Mouse (Mus musculus) hindbrain, embryonic 16.5 days (tissue): ENCODE measurements at regions not wholly inside any gene's neighbourhood (a gene's known extent, or its start where the extent isn't known, plus 50 kb on each side); places are given as distances from the start of the nearest gene placed in this dataset.
A peak's percentile ranks its signal among the peaks of the same experiment; 100 is the strongest.

Experiments
- ATAC-seq: fragments of 200-750 bp; cut with Nextera tagmentation; 2 replicates; pipeline ENCODE4 v1.8.0; 2017; ENCODE audit warnings: moderate TSS enrichment, moderate library complexity
- H3K27ac ChIP-seq: fragments of 300-500 bp; sonication (generic); 2 replicates; pipeline ENCODE4 v1.5.1; 2014; ENCODE audit warnings: low read depth, mild to moderate bottlenecking, control low read depth, low read length, moderate library complexity
- H3K27me3 ChIP-seq: fragments of 300-500 bp; sonication (generic); replicated peaks from 2 replicates; pipeline ENCODE4 v1.6.1; 2014; ENCODE audit warnings: low read length; ENCODE audit not compliant: control insufficient read depth, insufficient read depth
- H3K36me3 ChIP-seq: fragments of 300-500 bp; sonication (generic); 2 replicates; pipeline ENCODE4 v1.6.1; 2014; ENCODE audit warnings: mild to moderate bottlenecking, low read length, moderate library complexity, mixed read lengths; ENCODE audit not compliant: control insufficient read depth, insufficient read depth
- H3K4me1 ChIP-seq: fragments of 300-500 bp; sonication (generic); 2 replicates; pipeline ENCODE4 v1.6.1; 2014; ENCODE audit warnings: low read depth, low read length; ENCODE audit not compliant: control insufficient read depth, insufficient read depth
- H3K4me2 ChIP-seq: fragments of 300-500 bp; sonication (generic); 2 replicates; pipeline ENCODE4 v1.6.1; 2014; ENCODE audit warnings: mild to moderate bottlenecking, low read length, control low read depth, moderate library complexity
- H3K4me3 ChIP-seq: fragments of 300-500 bp; sonication (generic); 2 replicates; pipeline ENCODE4 v1.5.1; 2014; ENCODE audit warnings: mild to moderate bottlenecking, low read length, control low read depth, moderate library complexity
- H3K9ac ChIP-seq: fragments of 300-500 bp; sonication (generic); 2 replicates; pipeline ENCODE4 v1.6.1; 2014; ENCODE audit warnings: low read depth, mild to moderate bottlenecking, control low read depth, low read length, moderate library complexity
- H3K9me3 ChIP-seq: fragments of 300-500 bp; sonication (generic); 2 replicates; pipeline ENCODE4 v1.6.1; 2014; ENCODE audit warnings: mild to moderate bottlenecking, low read length, moderate library complexity; ENCODE audit not compliant: control insufficient read depth
- WGBS: fragments of 180-500 bp; shearing (Covaris S2); extraction: QIAGEN DNeasy Blood & Tissue Kit; methylation state at CpG from one replicate; pipeline ENCODE4 v1.1.7; 2014; 5-methylcytosine and 5-hydroxymethylcytosine counted together

GRCm38 (mm10) chr11:114444211-114444610, 224.1 kb upstream of the Rpl38 start:
- WGBS, result 37% methylated on average over 8 of the region's 8 CpGs
- no peaks in the 10 kb centered on the region for H3K9me3 ChIP-seq
- H3K27me3 ChIP-seq, result no peaks in the 10 kb centered on the region
- no peak overlapping the region for H3K9ac ChIP-seq
- no peaks in the 10 kb centered on the region for H3K36me3 ChIP-seq
- no peak for ATAC-seq
- no peak overlapping the region for H3K4me2 ChIP-seq
- H3K4me1 ChIP-seq, result peaks cover 32% of the 10 kb centered on the region
- no peak overlapping the region for H3K4me3 ChIP-seq
- no peak overlapping the region for H3K27ac ChIP-seq

- Histone ChIP-seq H3K27me3 (no peaks in the 10 kb centered on the region), H3K36me3 (no peaks in the 10 kb centered on the region), H3K4me1 (peaks cover 25% of the 10 kb centered on the region), H3K9ac (no peak overlapping the region), H3K9me3 (no peaks in the 10 kb centered on the region), H3K27ac (no peak overlapping the region), H3K4me2 (no peak overlapping the region), H3K4me3 (no peak overlapping the region)
- 70% methylated on average over 5 of the region's 5 CpGs for WGBS
- ATAC-seq, result no peak
Measured at GRCm38 (mm10) chr11:114443444-114443843, 224.9 kb upstream of the Rpl38 start.

- H3K9ac ChIP-seq, result no peak overlapping the region
- H3K27me3 ChIP-seq, result no peaks in the 10 kb centered on the region
- no peak overlapping the region for H3K4me2 ChIP-seq
- no peak overlapping the region for H3K4me3 ChIP-seq
- WGBS, result 80% methylated on average over 4 of the region's 4 CpGs
- H3K36me3 ChIP-seq, result no peaks in the 10 kb centered on the region
- peaks cover 8% of the 10 kb centered on the region for H3K4me1 ChIP-seq
- no peak for ATAC-seq
- H3K9me3 ChIP-seq, result no peaks in the 10 kb centered on the region
- H3K27ac ChIP-seq, result no peak overlapping the region
Measured at GRCm38 (mm10) chr11:114439314-114439713, 229.0 kb upstream of the Rpl38 start.

- H3K27ac ChIP-seq, result no peak overlapping the region
- H3K27me3 ChIP-seq, result no peaks in the 10 kb centered on the region
- H3K9me3 ChIP-seq, result no peaks in the 10 kb centered on the region
- no peaks in the 10 kb centered on the region for H3K36me3 ChIP-seq
- 81% methylated on average over 1 of the region's 1 CpGs for WGBS
- no peak for ATAC-seq
- H3K9ac ChIP-seq, result no peak overlapping the region
- peaks cover 8% of the 10 kb centered on the region for H3K4me1 ChIP-seq
- H3K4me2 ChIP-seq, result no peak overlapping the region
- H3K4me3 ChIP-seq, result no peak overlapping the region
Measured at GRCm38 (mm10) chr11:114435788-114436187, 232.5 kb upstream of the Rpl38 start.

- no peak overlapping the region for H3K4me3 ChIP-seq
- no peak overlapping the region for H3K27ac ChIP-seq
- no peaks in the 10 kb centered on the region for H3K27me3 ChIP-seq
- H3K36me3 ChIP-seq, result no peaks in the 10 kb centered on the region
- ATAC-seq, result peak; percentile 80
- H3K4me2 ChIP-seq, result no peak overlapping the region
- H3K9me3 ChIP-seq, result no peaks in the 10 kb centered on the region
- peaks cover 8% of the 10 kb centered on the region for H3K4me1 ChIP-seq
- no peak overlapping the region for H3K9ac ChIP-seq
- WGBS, result 11% methylated on average over 5 of the region's 5 CpGs
Measured at GRCm38 (mm10) chr11:114433561-114433960, 234.8 kb upstream of the Rpl38 start.

- WGBS, result 91% methylated on average over 14 of the region's 14 CpGs
Measured at GRCm38 (mm10) chr11:114425447-114425846, 242.9 kb upstream of the Rpl38 start.

GRCm38 (mm10) chr11:114423322-114423721, 245.0 kb upstream of the Rpl38 start:
- WGBS, result 75% methylated on average over 19 of the region's 19 CpGs

More at GRCm38 (mm10) chr11:114425447-114425846, 242.9 kb upstream of the Rpl38 start:
- Histone ChIP-seq H3K9ac (no peak overlapping the region), H3K36me3 (no peaks in the 10 kb centered on the region), H3K27ac (no peak overlapping the region), H3K27me3 (no peaks in the 10 kb centered on the region), H3K9me3 (no peaks in the 10 kb centered on the region), H3K4me2 (no peak overlapping the region), H3K4me1 (no peaks in the 10 kb centered on the region), H3K4me3 (no peak overlapping the region)
- ATAC-seq, result no peak

GRCm38 (mm10) chr11:114419002-114419401, 249.3 kb upstream of the Rpl38 start:
- no peak for ATAC-seq
- WGBS, result 80% methylated on average over 7 of the region's 7 CpGs

More at GRCm38 (mm10) chr11:114423322-114423721, 245.0 kb upstream of the Rpl38 start:
- Histone ChIP-seq H3K9ac (no peak overlapping the region), H3K36me3 (no peaks in the 10 kb centered on the region), H3K9me3 (no peaks in the 10 kb centered on the region), H3K27me3 (no peaks in the 10 kb centered on the region), H3K27ac (no peak overlapping the region), H3K4me1 (no peaks in the 10 kb centered on the region), H3K4me2 (no peak overlapping the region), H3K4me3 (no peak overlapping the region)
- ATAC-seq, result no peak

GRCm38 (mm10) chr11:114416168-114416567, 252.2 kb upstream of the Rpl38 start:
- H3K27me3 ChIP-seq, result no peaks in the 10 kb centered on the region
- ATAC-seq, result no peak
- no peak overlapping the region for H3K9ac ChIP-seq
- no peaks in the 10 kb centered on the region for H3K36me3 ChIP-seq
- no peak overlapping the region for H3K4me3 ChIP-seq
- WGBS, result 73% methylated on average over 6 of the region's 6 CpGs
- H3K4me1 ChIP-seq, result no peaks in the 10 kb centered on the region
- no peak overlapping the region for H3K4me2 ChIP-seq
- H3K9me3 ChIP-seq, result no peaks in the 10 kb centered on the region
- H3K27ac ChIP-seq, result no peak overlapping the region

More at GRCm38 (mm10) chr11:114419002-114419401, 249.3 kb upstream of the Rpl38 start:
- Histone ChIP-seq H3K4me1 (no peaks in the 10 kb centered on the region), H3K9me3 (no peaks in the 10 kb centered on the region), H3K27ac (no peak overlapping the region), H3K36me3 (no peaks in the 10 kb centered on the region), H3K4me2 (no peak overlapping the region), H3K4me3 (no peak overlapping the region), H3K9ac (no peak overlapping the region), H3K27me3 (no peaks in the 10 kb centered on the region)

- H3K27ac ChIP-seq, result no peak overlapping the region
- no peak overlapping the region for H3K4me2 ChIP-seq
- H3K4me3 ChIP-seq, result no peak overlapping the region
- ATAC-seq, result peak; percentile 52; the same call in 1 of the 2 replicates
- peaks cover 7% of the 10 kb centered on the region for H3K4me1 ChIP-seq
- 54% methylated on average over 4 of the region's 4 CpGs for WGBS
- no peaks in the 10 kb centered on the region for H3K36me3 ChIP-seq
- no peak overlapping the region for H3K9ac ChIP-seq
- H3K27me3 ChIP-seq, result no peaks in the 10 kb centered on the region
- H3K9me3 ChIP-seq, result no peaks in the 10 kb centered on the region
Measured at GRCm38 (mm10) chr11:114404401-114404800, 263.9 kb upstream of the Rpl38 start.
